Comparison of ENCODE assay signal across 12 mouse cellular contexts in genomic region chr14:3651730-3652129, GRCm38 (mm10). TPM values are rescaled to one million over a fixed set of nuclear protein-coding genes. Genes with fewer than 3 reads are reported as not detected.
DNase-seq lines count a peak whose midpoint lies in the region; ATAC-seq lines count a peak whose summit lies in the region.
"Not testable (repeated sequence)": the region's sequence is repeated elsewhere in the genome, so short reads cannot be mapped to it uniquely, and the experiment has no call there.
"Had no signal": no experiment of that assay in that cellular context is flagged by ENCODE, and none has a peak within 500 bp of the region (broad histone marks: within the 10 kb centered on the region; RNA-seq: fewer than 3 reads in every experiment).

Gene Gm3020, plus strand, starts transcription at chr14:3652030.

- H3K4me1 ChIP-seq in forebrain, embryonic 15.5 days; heart, embryonic 14.5 days (ENCODE audit: control insufficient read depth in 2 of 2, insufficient read depth in 2 of 2, low read length in 2 of 2); hindbrain, embryonic 14.5 days (replicated peaks; ENCODE audit: control insufficient read depth, insufficient read depth, low read length); hindbrain, embryonic 16.5 days (ENCODE audit: control insufficient read depth, insufficient read depth, low read depth, low read length); midbrain, embryonic 15.5 days; neural tube, embryonic 13.5 days (replicated peaks); neural tube, embryonic 15.5 days: not testable (repeated sequence)

- intact Hi-C loops in left cerebral cortex, postnatal 4 days (cut with DNase I) = not testable (repeated sequence)

- not testable (repeated sequence) for H3K4me3 ChIP-seq in forebrain, embryonic 15.5 days; heart, embryonic 14.5 days (ENCODE audit: control insufficient read depth in 1 of 2, insufficient read depth in 1 of 2, low read depth in 1 of 2, low read length in 2 of 2); hindbrain, embryonic 14.5 days (replicated peaks; ENCODE audit: low read length); hindbrain, embryonic 16.5 days (ENCODE audit: low read length); midbrain, embryonic 15.5 days; neural tube, embryonic 13.5 days; neural tube, embryonic 15.5 days (replicated peaks)

- not testable (repeated sequence) for H3K9me3 ChIP-seq in forebrain, embryonic 15.5 days; heart, embryonic 14.5 days (ENCODE audit: control insufficient read depth, low read length); hindbrain, embryonic 14.5 days (ENCODE audit: control insufficient read depth, low read length); hindbrain, embryonic 16.5 days (ENCODE audit: control insufficient read depth, low read length); midbrain, embryonic 15.5 days; neural tube, embryonic 13.5 days; neural tube, embryonic 15.5 days (replicated peaks)

- ATAC-seq in forebrain, embryonic 15.5 days (replicated peaks); heart, embryonic 14.5 days (ENCODE audit: insufficient number of reproducible peaks, insufficient read depth, low FRiP score, low read depth); hindbrain, embryonic 14.5 days (ENCODE audit: low FRiP score); hindbrain, embryonic 16.5 days; midbrain, embryonic 15.5 days (replicated peaks); neural tube, embryonic 13.5 days (ENCODE audit: low read depth); neural tube, embryonic 15.5 days (ENCODE audit: low FRiP score): not testable (repeated sequence)

- H3K36me3 ChIP-seq in forebrain, embryonic 15.5 days; heart, embryonic 14.5 days (ENCODE audit: control insufficient read depth, insufficient read depth, low read length); hindbrain, embryonic 14.5 days (replicated peaks; ENCODE audit: control insufficient read depth, insufficient read depth); hindbrain, embryonic 16.5 days (ENCODE audit: control insufficient read depth, insufficient read depth, low read length); midbrain, embryonic 15.5 days (replicated peaks); neural tube, embryonic 13.5 days; neural tube, embryonic 15.5 days: not testable (repeated sequence)

- DNase-seq in hindbrain, embryonic 14.5 days (ENCODE audit: low spot score); left cerebral cortex, postnatal 4 days: not testable (repeated sequence)

- no CpG with 5 or more reads among the region's 32 CpGs for WGBS in forebrain, embryonic 15.5 days
- WGBS in heart, embryonic 14.5 days = no CpG with 5 or more reads among the region's 32 CpGs
- no CpG with 5 or more reads among the region's 32 CpGs for whole genome bisulfite sequencing in hindbrain, embryonic 14.5 days
- WGBS in hindbrain, embryonic 16.5 days = no CpG with 5 or more reads among the region's 32 CpGs
- no CpG with 5 or more reads among the region's 32 CpGs for WGBS in midbrain, embryonic 15.5 days
- WGBS in neural tube, embryonic 13.5 days = no CpG with 5 or more reads among the region's 32 CpGs
- WGBS in neural tube, embryonic 15.5 days = no CpG with 5 or more reads among the region's 32 CpGs

- H3K27me3 ChIP-seq in forebrain, embryonic 15.5 days; heart, embryonic 14.5 days (ENCODE audit: control insufficient read depth, insufficient read depth, low read length); hindbrain, embryonic 14.5 days (ENCODE audit: control insufficient read depth, insufficient read depth, low read length); hindbrain, embryonic 16.5 days (replicated peaks; ENCODE audit: control insufficient read depth, insufficient read depth, low read length); midbrain, embryonic 15.5 days (replicated peaks); neural tube, embryonic 13.5 days; neural tube, embryonic 15.5 days (replicated peaks): not testable (repeated sequence)

- not testable (repeated sequence) for H3K9ac ChIP-seq in forebrain, embryonic 15.5 days (replicated peaks); heart, embryonic 14.5 days (ENCODE audit: low read length); hindbrain, embryonic 14.5 days; hindbrain, embryonic 16.5 days (ENCODE audit: low read depth, low read length); midbrain, embryonic 15.5 days; neural tube, embryonic 13.5 days; neural tube, embryonic 15.5 days (replicated peaks)

- H3K4me2 ChIP-seq in forebrain, embryonic 15.5 days (replicated peaks); heart, embryonic 14.5 days (ENCODE audit: low read length); hindbrain, embryonic 14.5 days (replicated peaks); hindbrain, embryonic 16.5 days (ENCODE audit: low read length); midbrain, embryonic 15.5 days; neural tube, embryonic 13.5 days; neural tube, embryonic 15.5 days: not testable (repeated sequence)

- H3K27ac ChIP-seq in forebrain, embryonic 15.5 days (replicated peaks); heart, embryonic 14.5 days (replicated peaks in 1 of 2; ENCODE audit: control insufficient read depth in 1 of 2, insufficient read depth in 1 of 2, low read depth in 2 of 2, low read length in 2 of 2); hindbrain, embryonic 14.5 days; hindbrain, embryonic 16.5 days (ENCODE audit: low read depth, low read length); midbrain, embryonic 15.5 days; neural tube, embryonic 13.5 days (replicated peaks); neural tube, embryonic 15.5 days (replicated peaks): not testable (repeated sequence)

RNA-seq across cellular contexts. Expression of gene Gm3020, which starts in this region (rescaled TPM):
- polyA plus RNA-seq in forebrain, embryonic 15.5 days (2015; fragmentation: Nextera tagmentation; extraction: Ambion mirVana) = 11.3 and 12.4 TPM in 2 replicates
- 6.8 and 13.9 TPM in 2 replicates for polyA plus RNA-seq in heart, embryonic 14.5 days (2014; fragmentation: Nextera tagmentation; extraction: Ambion mirVana)
- 21.5 and 21.7 TPM in 2 replicates for polyA plus RNA-seq in hindbrain, embryonic 14.5 days (2014; fragmentation: Nextera tagmentation; extraction: Ambion mirVana)
- 19.9 and 23.2 TPM in 2 replicates for polyA plus RNA-seq in hindbrain, embryonic 16.5 days (2015; fragmentation: Nextera tagmentation; extraction: Ambion mirVana)
- total RNA-seq in left cerebral cortex, postnatal 4 days (2021) = 10 to 100 TPM; 18.6 to 18.8 TPM
- polyA plus RNA-seq in midbrain, embryonic 15.5 days (2015; fragmentation: Nextera tagmentation; extraction: Ambion mirVana) = 17.4 and 20.3 TPM in 2 replicates
- polyA plus RNA-seq in neural tube, embryonic 13.5 days (2015; fragmentation: Nextera tagmentation; extraction: Ambion mirVana) = 11.6 and 12.3 TPM in 2 replicates
- 17.7 and 23.2 TPM in 2 replicates for polyA plus RNA-seq in neural tube, embryonic 15.5 days (2015; fragmentation: Nextera tagmentation; extraction: Ambion mirVana)
- total RNA-seq: adrenal gland, adult 2 months; common myeloid progenitor, adult 5-6 weeks; MEL had no signal
- polyA plus RNA-seq: adrenal gland, adult 2 months; erythroblast, embryonic 14.5 days had no signal
